Mouse (Mus musculus) activated CD4-positive, CD25-positive, alpha-beta regulatory T cell (primary cell): ENCODE data around the gene Def6. TPM values are rescaled to one million over a fixed set of nuclear protein-coding genes. Genes with fewer than 3 reads are reported as not detected.

Source experiments
- polyA plus RNA-seq, 2 experiments: library from polyadenylated mRNA; unstranded; fragments of 100-300 nt; shearing (Covaris generic); gene quantifications; one replicate each; pipeline ENCODE4 v1.2.1; 2017

The Def6 gene
- polyA plus RNA-seq = 100 to 1,000 TPM; 164 to 221 TPM

GRCm38 (mm10) chr17:28207591-28208313 lies at the start of gene Def6:
TSS of gene Def6 (plus strand) at chr17:28207778.

DNA sequence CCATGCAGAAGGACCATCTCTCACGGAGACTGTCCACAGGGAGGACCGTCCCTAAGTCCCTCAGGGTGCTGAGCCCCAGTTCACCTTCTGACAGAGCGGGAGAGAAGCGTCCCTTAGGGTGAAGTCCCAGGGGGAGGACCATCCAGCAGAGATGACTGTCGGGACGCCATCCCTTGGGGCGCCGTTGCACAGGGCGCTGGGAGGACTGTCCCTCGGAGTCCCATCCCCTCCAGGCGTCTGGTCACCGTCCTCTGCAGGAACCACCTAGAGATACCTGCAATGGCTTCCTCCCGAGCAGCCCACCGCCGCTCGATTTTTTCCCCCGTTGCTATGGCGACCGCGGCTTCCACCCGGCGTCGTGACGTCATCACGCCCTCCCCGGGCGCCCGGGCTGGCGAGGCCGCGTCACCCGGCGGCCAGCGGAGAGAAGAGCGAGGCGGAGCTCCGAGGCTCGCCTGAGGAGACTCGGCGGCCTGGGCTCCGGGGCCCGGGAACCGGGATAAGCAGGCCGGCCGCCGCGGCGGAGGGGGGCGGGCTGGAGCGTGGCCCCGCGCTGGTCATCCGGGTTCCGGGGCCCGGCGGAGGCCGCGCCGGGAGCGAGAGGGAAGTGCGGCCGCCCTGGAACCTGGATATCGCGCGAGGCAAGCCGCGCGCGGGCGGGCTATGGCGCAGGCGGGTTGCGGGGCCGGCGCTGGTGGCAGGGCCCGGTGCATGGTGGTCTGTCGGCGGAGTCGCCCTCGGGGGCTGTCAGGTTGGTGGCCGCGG lies 30.6 kb upstream of the Def6 start, which contains the start of gene Zfp523:
Gene Zfp523 (plus strand): TSS at position 355 of the 765 bp plus-strand sequence.

DNA sequence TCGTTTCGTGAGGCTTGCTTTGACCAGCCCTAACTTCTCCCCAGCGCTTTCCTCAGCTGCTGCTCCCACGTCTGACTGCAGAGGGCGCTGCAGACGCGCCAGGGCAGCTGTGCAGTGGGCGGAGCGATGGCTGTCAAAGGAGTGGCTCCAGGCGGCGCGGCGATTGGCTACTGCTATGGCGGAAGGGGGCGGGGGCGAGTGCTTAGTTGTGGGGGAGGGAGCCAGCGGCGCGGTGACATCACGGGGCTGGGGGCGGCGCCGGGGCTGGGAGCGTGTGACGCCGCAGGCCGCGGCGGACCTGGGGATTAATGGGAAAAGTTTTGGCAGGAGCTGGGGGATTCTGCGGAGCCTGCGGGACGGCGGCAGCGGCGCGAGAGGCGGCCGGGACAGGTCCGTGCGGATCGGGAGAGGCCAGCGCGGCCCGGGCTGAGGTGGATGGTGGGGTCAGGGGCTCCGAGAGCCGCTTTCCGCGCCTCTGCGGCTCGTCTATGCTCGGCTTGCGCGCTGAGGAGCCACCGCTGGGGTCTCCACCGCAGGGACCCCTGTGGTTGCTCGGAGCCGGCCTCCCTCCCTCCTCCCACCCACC lies 25.0 kb downstream of the Def6 start, which contains the start of gene Ppard:
Gene Ppard (plus strand): TSS at position 226 of the 586 bp plus-strand sequence.

Other genes with a start within 250 kb of the Def6 start
- under 1 TPM in 1 of 2 experiments, not detected in 1; 0.87 TPM for gene Tcp11, start 127.1 kb upstream of the Def6 start, polyA plus RNA-seq
- not detected for gene Scube3, start 65.6 kb upstream of the Def6 start, polyA plus RNA-seq
- gene Zfp523, start 30.6 kb upstream of the Def6 start, polyA plus RNA-seq = 10 to 100 TPM in 1 of 2 experiments, 1 to 10 TPM in 1; 8.2 to 12.0 TPM
- 1 to 10 TPM; 2.5 to 3.7 TPM for gene Ppard, start 24.9 kb downstream of the Def6 start, polyA plus RNA-seq
- 10 to 100 TPM; 31.6 to 35.6 TPM for gene Fance, start 105.7 kb downstream of the Def6 start, polyA plus RNA-seq
- 100 to 1,000 TPM; 290 to 502 TPM for gene Rpl10a, start 120.7 kb downstream of the Def6 start, polyA plus RNA-seq
- gene Tead3, start 143.0 kb downstream of the Def6 start, polyA plus RNA-seq = under 1 TPM; 0.06 to 0.27 TPM
- under 1 TPM in 1 of 2 experiments, not detected in 1; 0.39 TPM for gene Tulp1, start 157.4 kb downstream of the Def6 start, polyA plus RNA-seq